Mouse (Mus musculus): ENCODE measurements around the gene Smim24.

Smim24 gene

GRCm38 (mm10) chr10:81392781-81393185, at the start of gene Smim24:
Smim24 (plus strand) TSS chr10:81393051.
- DNase-seq = no peak

- DNase-seq = no peak
Observed at GRCm38 (mm10) chr10:81344421-81345161, 48.3 kb upstream of the Smim24 start.

- no peak for DNase-seq
Observed at GRCm38 (mm10) chr10:81345162-81345534, 47.7 kb upstream of the Smim24 start.

DNA sequence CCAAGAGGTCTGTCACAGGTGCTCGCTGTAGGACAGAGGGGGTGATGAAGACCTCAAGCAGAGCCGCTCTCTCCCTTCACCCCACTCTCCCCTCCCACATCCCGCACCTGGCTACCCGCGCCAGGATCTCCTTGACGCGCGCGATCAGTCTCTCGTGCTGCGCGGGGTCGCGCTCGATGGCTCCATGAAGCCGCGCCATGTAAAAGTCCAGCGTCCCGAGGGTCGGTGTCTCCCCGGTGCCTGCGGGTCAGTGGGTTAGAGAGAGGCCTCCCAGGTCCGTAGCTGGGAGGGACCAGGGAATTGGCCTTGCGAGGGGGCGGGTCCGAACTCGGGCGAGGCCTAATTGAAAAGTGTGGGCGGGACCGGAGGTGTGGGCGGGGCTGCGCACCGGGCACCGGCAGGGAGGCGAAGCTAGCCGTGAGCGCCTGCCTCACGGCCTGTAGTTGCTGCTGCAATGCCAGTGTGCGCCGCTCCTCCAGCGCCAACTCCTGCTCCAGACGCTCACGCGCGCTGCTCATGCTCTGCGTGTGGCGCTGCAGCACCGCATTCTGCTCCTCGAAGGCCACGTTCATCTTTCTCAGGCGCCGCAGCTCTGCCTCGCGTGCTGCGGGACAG, 46.3 kb upstream of the Smim24 start:
- peak; percentile 81 for DNase-seq

GRCm38 (mm10) chr10:81349146-81349545, 43.7 kb upstream of the Smim24 start:
- no peak for DNase-seq

DNA sequence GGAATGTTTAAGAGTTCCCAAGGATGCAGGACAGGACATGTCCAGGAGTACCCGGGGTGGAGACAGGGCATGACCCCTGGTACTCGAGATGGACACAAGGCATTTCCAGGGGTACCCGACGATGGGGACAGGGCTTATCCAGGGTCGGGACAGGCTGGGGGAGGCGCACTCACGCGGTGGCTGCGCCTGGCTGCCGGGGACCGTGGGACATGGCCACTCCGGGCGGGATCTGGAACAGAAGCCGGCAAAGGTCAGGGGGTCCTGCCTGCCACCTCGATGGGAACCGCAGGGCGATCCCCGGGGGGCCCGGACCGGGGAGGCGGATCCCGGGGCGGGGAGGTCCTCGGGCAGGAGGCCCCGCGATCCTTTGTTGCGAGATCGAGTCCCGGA, 42.9 kb upstream of the Smim24 start:
- no peak for DNase-seq

GRCm38 (mm10) chr10:81350351-81351063, 42.3 kb upstream of the Smim24 start, which contains the start of gene Hmg20b:
Hmg20b (minus strand) TSS chr10:81350480.
- DNase-seq = peak; percentile 100

DNA sequence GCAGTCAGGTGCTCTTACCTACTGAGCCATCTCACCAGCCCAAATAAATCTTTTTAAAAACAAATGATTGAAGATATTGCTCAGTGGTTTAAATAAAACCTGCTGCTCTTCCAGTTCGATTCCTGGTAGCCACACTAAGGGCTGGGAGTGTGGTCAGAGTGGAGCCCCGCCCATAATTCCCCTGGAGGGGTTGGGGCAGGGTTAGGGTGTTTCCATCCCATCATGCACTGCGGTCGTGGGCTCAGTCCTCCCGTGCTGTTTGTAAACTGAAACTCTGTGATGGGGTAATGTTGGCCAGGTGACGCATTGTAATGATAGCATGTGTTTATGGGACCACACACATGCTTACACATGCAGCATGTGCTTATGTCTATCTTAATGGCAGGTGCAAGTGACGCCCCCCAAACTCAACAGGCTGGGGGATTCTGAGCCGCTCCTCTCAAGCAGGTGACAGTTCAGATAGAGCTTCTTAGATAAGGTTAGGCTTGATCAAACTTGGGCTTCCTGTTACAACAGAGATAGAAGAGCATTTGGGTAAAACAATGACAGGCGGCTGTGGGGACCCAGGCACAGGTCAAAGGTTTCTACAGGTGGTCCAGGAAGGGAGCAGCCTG, 41.1 kb upstream of the Smim24 start:
- DNase-seq = no peak

DNA sequence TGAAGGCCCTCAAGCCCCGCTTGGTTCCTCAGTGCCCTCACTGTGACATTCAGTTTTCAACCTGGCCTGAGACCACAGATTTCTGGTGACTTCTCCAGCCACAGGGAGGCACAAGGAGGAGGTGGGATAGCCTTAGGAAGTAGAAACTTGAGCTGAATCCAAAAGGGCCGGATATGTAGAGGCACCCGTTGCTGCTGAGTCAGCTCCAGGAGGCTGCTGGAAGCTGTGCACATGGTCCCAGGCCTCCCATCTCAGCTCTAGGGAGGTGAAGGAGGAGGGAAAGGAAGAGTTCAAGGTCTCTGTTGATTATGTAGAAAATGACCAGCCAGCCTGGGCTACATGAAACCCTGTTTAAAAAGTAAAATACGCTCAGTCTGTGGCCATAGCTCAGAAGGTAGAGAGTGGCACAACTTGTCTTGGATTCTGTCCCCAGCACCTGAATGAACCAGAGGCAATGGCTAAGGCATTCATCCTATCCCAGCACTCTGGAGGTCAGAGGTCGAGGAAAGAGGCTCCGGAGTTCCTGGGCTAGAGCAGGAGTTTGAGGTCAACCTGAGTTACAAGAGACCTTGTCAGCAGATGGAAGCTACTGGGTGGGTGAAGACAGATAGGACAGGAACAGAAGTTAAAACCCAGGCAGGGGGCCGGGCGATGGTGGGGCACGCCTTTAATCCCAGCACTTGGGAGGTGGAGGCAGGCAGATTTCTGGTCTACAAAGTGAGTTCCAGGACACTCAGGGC, 37.9 kb upstream of the Smim24 start:
- DNase-seq = no peak

- DNase-seq = no peak
Observed at GRCm38 (mm10) chr10:81355533-81355932, 37.3 kb upstream of the Smim24 start.

DNA sequence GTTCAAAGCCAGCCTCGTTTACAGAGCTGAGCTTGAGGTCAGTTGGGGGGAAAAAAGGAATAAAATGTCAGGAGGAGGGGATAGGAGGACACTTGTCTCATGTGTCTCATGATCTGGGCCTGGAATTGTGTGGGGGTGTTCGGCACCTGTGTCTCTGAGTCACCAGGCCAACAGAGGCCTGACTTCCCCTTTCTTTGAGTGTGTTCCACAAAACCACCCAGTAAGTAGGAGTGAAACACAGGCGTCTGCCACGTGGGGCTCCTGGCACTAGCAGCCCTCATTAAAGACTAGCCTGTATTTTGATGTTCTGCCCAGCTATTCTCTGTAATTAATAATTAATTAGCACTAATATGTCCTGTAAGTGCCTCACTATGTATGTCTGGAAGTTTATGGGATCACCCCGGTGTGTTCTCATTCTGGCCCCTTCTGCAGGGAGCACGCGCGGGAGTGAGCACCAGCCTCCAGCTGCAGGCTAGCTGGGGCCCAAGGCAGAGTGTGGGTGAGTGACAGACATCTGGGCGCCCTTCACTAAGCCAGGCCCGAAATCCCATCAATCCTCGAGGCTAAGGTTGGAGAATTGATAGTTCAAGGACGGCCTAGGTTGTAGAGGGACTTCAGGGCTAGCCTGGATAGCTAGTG, 36.4 kb upstream of the Smim24 start:
- DNase-seq = no peak

DNA sequence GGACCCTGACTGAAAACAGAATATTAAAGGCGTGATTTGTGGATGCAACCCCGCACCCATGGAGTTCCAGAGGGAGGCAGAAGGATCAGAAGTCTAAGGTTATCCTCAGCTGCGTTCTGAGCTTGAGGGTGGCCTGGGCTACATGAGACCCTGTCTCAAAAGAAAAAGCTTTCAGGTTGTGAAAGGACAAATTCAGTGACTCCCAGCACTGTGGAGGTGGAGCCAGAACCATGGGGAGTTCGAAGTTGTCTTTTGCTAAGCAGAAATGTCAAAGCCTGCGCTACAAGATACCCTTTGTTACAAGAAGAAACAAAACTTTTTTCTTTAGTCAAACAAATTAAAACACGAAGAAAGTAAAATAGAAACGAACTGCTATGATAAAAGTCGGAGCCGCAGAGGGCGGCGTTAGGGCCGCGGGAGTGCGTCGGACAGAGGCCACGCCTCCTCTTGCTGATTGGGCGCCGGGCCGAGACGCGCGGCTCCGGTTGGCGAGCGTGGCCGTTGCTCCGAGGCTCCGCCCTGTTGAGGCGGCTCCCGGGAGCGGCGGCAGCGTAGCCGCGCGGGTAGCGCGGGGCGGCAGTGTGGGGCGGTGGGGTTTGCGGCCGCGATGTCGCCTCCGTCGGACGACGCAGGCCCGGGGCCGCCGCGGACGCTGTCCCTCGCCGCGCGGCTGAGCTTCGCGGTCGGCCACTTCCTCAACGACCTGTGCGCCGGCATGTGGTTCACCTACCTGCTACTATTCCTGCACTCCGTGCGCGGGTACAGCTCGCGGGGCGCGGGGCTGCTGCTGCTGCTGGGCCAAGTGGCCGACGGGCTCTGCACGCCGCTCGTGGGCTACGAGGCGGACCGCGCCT, 35.6 kb upstream of the Smim24 start, which contains the start of gene Mfsd12:
TSS of gene Mfsd12 (plus strand) at position 501 of the 854 bp plus-strand sequence.
- peak; percentile 93 for DNase-seq

- DNase-seq = no peak
Observed at GRCm38 (mm10) chr10:81358209-81358608, 34.6 kb upstream of the Smim24 start.

GRCm38 (mm10) chr10:81358841-81359240, 34.0 kb upstream of the Smim24 start:
- DNase-seq = no peak

DNA sequence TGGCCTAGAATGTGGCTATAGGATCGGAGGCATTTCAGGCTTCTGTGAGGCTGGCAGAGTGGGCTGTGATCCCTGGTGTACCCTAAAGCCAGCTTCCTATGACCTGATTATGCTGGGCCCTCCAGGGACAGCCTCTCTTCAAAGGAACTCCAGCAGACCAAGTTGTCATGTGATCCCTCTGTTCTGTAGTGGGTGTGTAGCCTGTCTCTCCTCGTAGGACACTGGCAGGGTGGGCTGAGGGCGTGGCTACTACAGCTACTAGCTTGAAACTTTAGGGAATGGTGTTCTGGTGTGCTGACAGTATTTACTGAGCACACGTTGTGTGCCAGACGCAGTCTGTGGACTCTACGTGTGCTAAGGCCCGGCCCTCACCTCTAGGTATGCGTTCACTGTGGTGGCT, 32.1 kb upstream of the Smim24 start:
- DNase-seq = no peak

GRCm38 (mm10) chr10:81362336-81362949, 30.4 kb upstream of the Smim24 start:
- no peak for DNase-seq

GRCm38 (mm10) chr10:81363436-81364346, 29.2 kb upstream of the Smim24 start:
- DNase-seq = no peak

DNA sequence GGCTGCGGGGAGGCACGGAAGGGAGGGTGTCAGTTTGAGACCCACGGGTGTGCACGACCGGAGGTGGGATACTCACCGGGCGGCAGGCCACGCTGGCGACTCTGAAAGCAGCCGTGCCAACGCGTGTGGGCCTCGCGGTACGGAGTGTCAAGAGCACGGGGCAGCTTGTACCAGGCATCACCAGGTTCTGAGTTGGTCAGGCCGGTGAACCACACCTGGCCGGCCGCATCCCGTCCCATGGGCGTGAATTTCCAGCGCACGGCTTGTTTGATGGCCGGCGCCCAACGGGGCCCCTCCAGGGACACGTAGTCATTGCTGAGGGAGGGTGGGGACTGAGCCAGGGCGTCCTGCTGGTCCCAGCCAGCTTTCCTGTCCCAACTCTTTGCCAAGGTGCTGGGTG, 28.2 kb upstream of the Smim24 start:
- no peak for DNase-seq

DNA sequence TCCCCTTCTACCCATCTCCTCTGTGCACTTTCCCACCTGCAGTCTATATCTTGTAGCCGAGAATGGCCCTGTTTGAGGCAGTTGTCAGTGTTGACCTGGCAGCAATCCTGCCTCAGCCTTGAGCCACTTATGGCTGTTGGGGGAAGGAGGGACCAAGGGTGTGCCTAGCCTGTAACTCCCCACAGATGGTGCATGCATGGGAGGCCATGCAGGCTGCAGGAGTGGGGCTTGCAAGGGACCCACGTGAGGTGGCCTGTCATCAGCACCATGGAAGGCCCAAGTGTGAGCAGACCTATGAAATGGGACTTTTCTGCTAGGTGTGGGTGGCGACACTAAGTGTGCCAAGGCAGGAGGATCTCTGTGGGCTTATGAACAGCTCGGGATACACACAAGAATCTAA, 27.8 kb upstream of the Smim24 start:
- DNase-seq = no peak

Measured in retina, postnatal 1 day (tissue).